ENCODE assay signal across 12 mouse cellular contexts in the genomic region with DNA sequence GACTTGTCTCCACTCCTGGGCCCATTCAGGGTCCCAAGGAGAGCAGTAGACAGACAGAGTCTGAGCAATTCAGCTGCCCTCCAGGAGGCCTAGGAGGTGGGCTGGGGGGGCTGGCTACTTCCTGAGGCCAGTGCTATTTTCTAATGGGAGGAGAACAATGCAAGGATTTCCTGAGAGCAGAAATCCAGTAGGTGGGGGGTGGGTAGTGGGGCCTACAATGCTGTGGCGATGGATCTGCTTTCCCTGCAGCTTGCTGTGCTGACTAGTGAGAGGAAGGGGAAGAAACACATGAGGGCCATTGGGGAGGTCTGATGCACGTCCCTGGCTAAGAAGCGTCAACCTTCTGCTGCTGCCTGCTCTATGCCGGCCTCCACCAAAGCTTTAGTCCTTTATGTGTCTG.
A peak's percentile ranks its signal among the peaks of the same experiment; 100 is the strongest.
DNase-seq lines count a peak whose midpoint lies in the region; ATAC-seq and TF ChIP-seq lines count a peak whose summit lies in the region.
"Had no signal": no experiment of that assay in that cellular context is flagged by ENCODE, and none has a peak within 500 bp of the region (broad histone marks: within the 10 kb centered on the region; RNA-seq: fewer than 3 reads in every experiment).

No protein-coding gene starts in this region.

- H3K4me1 ChIP-seq in neural tube, embryonic 15.5 days, result peaks cover 2% of the 10 kb centered on the region
- no peaks in the 10 kb centered on the region for H3K4me1 ChIP-seq in stomach, postnatal 0 days (replicated peaks; ENCODE audit: control insufficient read depth, insufficient read depth)
- peaks cover 2% of the 10 kb centered on the region; the same call in 1 of the 2 replicates for H3K4me1 ChIP-seq in thymus, adult 2 months (replicated peaks; ENCODE audit: control insufficient read depth, insufficient read depth, low read length)
- H3K4me1 ChIP-seq in midbrain, embryonic 13.5 days (replicated peaks), result no peaks in the 10 kb centered on the region

- H3K36me3 ChIP-seq in neural tube, embryonic 15.5 days, result peaks cover 67% of the 10 kb centered on the region
- peaks cover 37% of the 10 kb centered on the region for H3K36me3 ChIP-seq in stomach, postnatal 0 days (ENCODE audit: control insufficient read depth, insufficient read depth, low read length)
- H3K36me3 ChIP-seq in thymus, adult 2 months (ENCODE audit: control insufficient read depth, insufficient read depth, low read length), result no peaks in the 10 kb centered on the region
- H3K36me3 ChIP-seq in midbrain, embryonic 13.5 days, result peaks cover 66% of the 10 kb centered on the region

- no peaks in the 10 kb centered on the region for H3K27me3 ChIP-seq in neural tube, embryonic 15.5 days (replicated peaks)
- H3K27me3 ChIP-seq in stomach, postnatal 0 days (ENCODE audit: control insufficient read depth, insufficient read depth, low read length), result no peaks in the 10 kb centered on the region
- H3K27me3 ChIP-seq in thymus, adult 2 months (ENCODE audit: control insufficient read depth, insufficient read depth, low read length), result no peaks in the 10 kb centered on the region
- no peaks in the 10 kb centered on the region for H3K27me3 ChIP-seq in midbrain, embryonic 13.5 days

- no peak for TF ChIP-seq CTCF in stomach, postnatal 0 days (IDR thresholded peaks at IDR 0.05; ENCODE audit: low read depth)
- TF ChIP-seq CTCF in thymus, adult 2 months (IDR thresholded peaks at IDR 0.05; ENCODE audit: borderline replicate concordance, control insufficient read depth, extremely low read depth, insufficient read depth, low read length, poor library complexity), result no peak

- ATAC-seq in neural tube, embryonic 15.5 days (ENCODE audit: low FRiP score), result no peak
- no peak for ATAC-seq in stomach, postnatal 0 days (ENCODE audit: low FRiP score, low TSS enrichment)
- no peak for ATAC-seq in midbrain, embryonic 13.5 days
- ATAC-seq: hindbrain, postnatal 0 days had no signal

- no peak for TF ChIP-seq POLR2A in thymus, adult 2 months (IDR thresholded peaks at IDR 0.05; ENCODE audit: control insufficient read depth, extremely low read depth, insufficient read depth, low read length, poor library complexity)

- peak; percentile 40 to 66 for DNase-seq in adrenal gland, postnatal 36 days
- no peak for DNase-seq in adrenal gland, adult 8-10 months
- no peak for DNase-seq in neural tube, embryonic 10.5 days (ENCODE audit: extremely low spot score, low spot score)
- peak; percentile 50 to 67 for DNase-seq in kidney, postnatal 4 days
- no peak for DNase-seq in stomach, postnatal 0 days (ENCODE audit: low spot score)
- no peak for DNase-seq in thymus, adult 2 months
- DNase-seq: right cerebral cortex, postnatal 14 days; thymus, adult 18-20 months had no signal

- no peak overlapping the region for H3K4me2 ChIP-seq in neural tube, embryonic 15.5 days
- no peak overlapping the region for H3K4me2 ChIP-seq in stomach, postnatal 0 days (replicated peaks; ENCODE audit: low read depth)
- no peak overlapping the region for H3K4me2 ChIP-seq in midbrain, embryonic 13.5 days (replicated peaks)

- no peak overlapping the region for H3K4me3 ChIP-seq in neural tube, embryonic 15.5 days (replicated peaks)
- H3K4me3 ChIP-seq in stomach, postnatal 0 days (ENCODE audit: low read depth, low read length), result no peak overlapping the region
- no peak overlapping the region for H3K4me3 ChIP-seq in thymus, adult 2 months (ENCODE audit: control insufficient read depth, insufficient read depth, low read length)
- H3K4me3 ChIP-seq in midbrain, embryonic 13.5 days (replicated peaks), result no peak overlapping the region
- H3K4me3 ChIP-seq: myocyte had no signal

- peak overlapping the region; percentile 11; the same call in 1 of the 2 replicates for H3K27ac ChIP-seq in neural tube, embryonic 15.5 days (replicated peaks)
- H3K27ac ChIP-seq in stomach, postnatal 0 days (replicated peaks), result peak overlapping the region; percentile 45; the same call in 1 of the 2 replicates
- no peak overlapping the region for H3K27ac ChIP-seq in thymus, adult 2 months (ENCODE audit: control insufficient read depth, insufficient read depth, low read length)
- H3K27ac ChIP-seq in midbrain, embryonic 13.5 days, result no peak overlapping the region
- H3K27ac ChIP-seq: hindbrain, postnatal 0 days had no signal

- no peak for TF ChIP-seq EP300 in stomach, postnatal 0 days (optimal IDR thresholded peaks at IDR 0.05)

- H3K9me3 ChIP-seq in neural tube, embryonic 15.5 days (replicated peaks), result no peaks in the 10 kb centered on the region
- H3K9me3 ChIP-seq in stomach, postnatal 0 days (ENCODE audit: control insufficient read depth, low read length), result no peaks in the 10 kb centered on the region
- H3K9me3 ChIP-seq in midbrain, embryonic 13.5 days, result no peaks in the 10 kb centered on the region

- no peak overlapping the region for H3K9ac ChIP-seq in neural tube, embryonic 15.5 days (replicated peaks)
- no peak overlapping the region for H3K9ac ChIP-seq in stomach, postnatal 0 days (ENCODE audit: low read length)
- no peak overlapping the region for H3K9ac ChIP-seq in midbrain, embryonic 13.5 days (replicated peaks)

- WGBS in neural tube, embryonic 15.5 days, result 62% methylated on average over 4 of the region's 4 CpGs
- WGBS in stomach, postnatal 0 days, result 93% methylated on average over 4 of the region's 4 CpGs
- 98% methylated on average over 4 of the region's 4 CpGs for WGBS in thymus, adult 2 months
- WGBS in midbrain, embryonic 13.5 days, result 52% methylated on average over 4 of the region's 4 CpGs

Comparison
In these comparisons a context has a peak if more than half of its experiments do, and no peak if none do; other contexts are left out.
1. DNase-seq: peak in adrenal gland, postnatal 36 days (2 of 2) and kidney, postnatal 4 days (2 of 2); none in adrenal gland, adult 8-10 months (single experiment), neural tube, embryonic 10.5 days (single experiment), stomach, postnatal 0 days (single experiment) and thymus, adult 2 months (single experiment).
2. H3K27ac ChIP-seq: peak in neural tube, embryonic 15.5 days (single experiment) and stomach, postnatal 0 days (single experiment); none in thymus, adult 2 months (single experiment) and midbrain, embryonic 13.5 days (single experiment).